Mouse (Mus musculus): ENCODE measurements around the gene Hddc3.

The Hddc3 gene

GRCm38 (mm10) chr7:80331433-80331832 lies 11.5 kb upstream of the Hddc3 start:
- in situ Hi-C loops (cut with MboI; ENCODE audit: low sequenced_read_pairs), result no loop called here

- in situ Hi-C loops (cut with MboI; ENCODE audit: low sequenced_read_pairs), result no loop called here
These were observed 8.1 kb upstream of the Hddc3 start for GRCm38 (mm10) chr7:80334848-80335247.

GRCm38 (mm10) chr7:80336932-80337331 lies 6.0 kb upstream of the Hddc3 start:
- in situ Hi-C loops (cut with MboI; ENCODE audit: low sequenced_read_pairs), result no loop called here

- in situ Hi-C loops (cut with MboI; ENCODE audit: low sequenced_read_pairs), result no loop called here
These were observed 3.5 kb upstream of the Hddc3 start for GRCm38 (mm10) chr7:80339371-80339770.

- in situ Hi-C loops (cut with MboI; ENCODE audit: low sequenced_read_pairs), result no loop called here
These were observed 2.9 kb upstream of the Hddc3 start for GRCm38 (mm10) chr7:80339793-80340628.

GRCm38 (mm10) chr7:80340793-80341192 lies 2.1 kb upstream of the Hddc3 start, which contains the start of gene Unc45a:
Gene Unc45a (minus strand): TSS chr7:80341005.
- in situ Hi-C loops (cut with MboI; ENCODE audit: low sequenced_read_pairs), result no loop called here

- in situ Hi-C loops (cut with MboI; ENCODE audit: low sequenced_read_pairs), result no loop called here
These were observed 1.1 kb upstream of the Hddc3 start for GRCm38 (mm10) chr7:80341793-80342192.

GRCm38 (mm10) chr7:80343270-80344018 lies 540 bp downstream of the Hddc3 start:
- in situ Hi-C loops (cut with MboI; ENCODE audit: low sequenced_read_pairs), result no loop called here

GRCm38 (mm10) chr7:80346173-80346572 lies 3.3 kb downstream of the Hddc3 start:
- in situ Hi-C loops (cut with MboI; ENCODE audit: low sequenced_read_pairs), result no loop called here

- in situ Hi-C loops (cut with MboI; ENCODE audit: low sequenced_read_pairs), result no loop called here
These were observed 3.9 kb downstream of the Hddc3 start for GRCm38 (mm10) chr7:80346830-80347229.

GRCm38 (mm10) chr7:80347670-80348586 lies 5.0 kb downstream of the Hddc3 start:
- in situ Hi-C loops (cut with MboI; ENCODE audit: low sequenced_read_pairs), result no loop called here

GRCm38 (mm10) chr7:80350808-80351207 lies 7.9 kb downstream of the Hddc3 start:
- in situ Hi-C loops (cut with MboI; ENCODE audit: low sequenced_read_pairs), result no loop called here

- in situ Hi-C loops (cut with MboI; ENCODE audit: low sequenced_read_pairs), result no loop called here
These were observed 10.0 kb downstream of the Hddc3 start for GRCm38 (mm10) chr7:80352920-80353319.

GRCm38 (mm10) chr7:80356351-80356750 lies 13.4 kb downstream of the Hddc3 start:
- in situ Hi-C loops (cut with MboI; ENCODE audit: low sequenced_read_pairs), result no loop called here

GRCm38 (mm10) chr7:80357156-80357555 lies 14.3 kb downstream of the Hddc3 start:
- in situ Hi-C loops (cut with MboI; ENCODE audit: low sequenced_read_pairs), result no loop called here

GRCm38 (mm10) chr7:80358039-80358438 lies 15.1 kb downstream of the Hddc3 start:
- in situ Hi-C loops (cut with MboI; ENCODE audit: low sequenced_read_pairs), result no loop called here

GRCm38 (mm10) chr7:80360435-80360834 lies 17.5 kb downstream of the Hddc3 start:
- in situ Hi-C loops (cut with MboI; ENCODE audit: low sequenced_read_pairs), result no loop called here

- in situ Hi-C loops (cut with MboI; ENCODE audit: low sequenced_read_pairs), result no loop called here
These were observed 22.9 kb downstream of the Hddc3 start for GRCm38 (mm10) chr7:80365759-80366158.

- in situ Hi-C loops (cut with MboI; ENCODE audit: low sequenced_read_pairs), result no loop called here
These were observed 24.3 kb downstream of the Hddc3 start for GRCm38 (mm10) chr7:80367232-80367631.

- in situ Hi-C loops (cut with MboI; ENCODE audit: low sequenced_read_pairs), result no loop called here
These were observed 25.1 kb downstream of the Hddc3 start for GRCm38 (mm10) chr7:80368009-80368408.

Data from CH12F3 (cell line).